Mouse (Mus musculus) testis, postnatal 10 days (tissue): ENCODE results near the gene Fbxl21.

Experiments
- DNase-seq: peaks from one replicate; pipeline ENCODE4 v3.0.0; 2021; ENCODE audit warnings: low spot score

The Fbxl21 gene

GRCm38 (mm10) chr13:56581961-56582434 is 59.7 kb downstream of the Fbxl21 start:
- peak; percentile 70 for DNase-seq

- no peak for DNase-seq
These were observed 60.4 kb downstream of the Fbxl21 start for GRCm38 (mm10) chr13:56582720-56583119.

- DNase-seq, result no peak
These were observed 63.8 kb downstream of the Fbxl21 start for GRCm38 (mm10) chr13:56586046-56586445.
